Mouse (Mus musculus) kidney, embryonic 16.5 days (tissue): ENCODE measurements around the gene Fgfrl1. TPM values are rescaled to one million over a fixed set of nuclear protein-coding genes. Genes with fewer than 3 reads are reported as not detected.

Source experiments
- ATAC-seq: fragments of 200-750 bp; cut with Nextera tagmentation; 2 replicates; pipeline ENCODE4 v1.8.0; 2017; ENCODE audit warnings: moderate TSS enrichment; ENCODE audit not compliant: low FRiP score, low TSS enrichment
- H3K27ac ChIP-seq: fragments of 300-500 bp; sonication (generic); 2 replicates; pipeline ENCODE4 v1.5.1; 2014; ENCODE audit warnings: low read length
- H3K27me3 ChIP-seq: fragments of 300-500 bp; sonication (generic); 2 replicates; pipeline ENCODE4 v1.6.1; 2014; ENCODE audit warnings: low read length, control low read depth, mixed read lengths; ENCODE audit not compliant: insufficient read depth
- H3K36me3 ChIP-seq: fragments of 300-500 bp; sonication (generic); 2 replicates; pipeline ENCODE4 v1.6.1; 2014; ENCODE audit warnings: low read length, control low read depth, mixed read lengths; ENCODE audit not compliant: insufficient read depth
- H3K4me1 ChIP-seq: fragments of 300-500 bp; sonication (generic); 2 replicates; pipeline ENCODE4 v1.6.1; 2014; ENCODE audit warnings: low read length, control low read depth, mixed read lengths; ENCODE audit not compliant: insufficient read depth
- H3K4me2 ChIP-seq: fragments of 300-500 bp; sonication (generic); replicated peaks from 2 replicates; pipeline ENCODE4 v1.6.1; 2014; ENCODE audit warnings: low read depth, low read length
- H3K4me3 ChIP-seq: fragments of 300-500 bp; sonication (generic); 2 replicates; pipeline ENCODE4 v1.5.1; 2014; ENCODE audit warnings: mild to moderate bottlenecking, low read length
- H3K9ac ChIP-seq: fragments of 300-500 bp; sonication (generic); replicated peaks from 2 replicates; pipeline ENCODE4 v1.6.1; 2014; ENCODE audit warnings: low read length
- H3K9me3 ChIP-seq: fragments of 300-500 bp; sonication (generic); 2 replicates; pipeline ENCODE4 v1.6.1; 2016; ENCODE audit warnings: low read length, control low read depth
- WGBS: fragments of 180-500 bp; shearing (Covaris S2); extraction: QIAGEN DNeasy Blood & Tissue Kit; methylation state at CpG from one replicate; pipeline ENCODE4 v1.1.7; 2014; 5-methylcytosine and 5-hydroxymethylcytosine counted together
- polyA plus RNA-seq: library from polyadenylated mRNA; unstranded; fragments of >200 nt; fragmentation: Nextera tagmentation; extraction: Ambion mirVana; gene quantifications from 2 replicates; pipeline ENCODE4 v1.2.1, GENCODE M21; 2015

Gene Fgfrl1
- polyA plus RNA-seq = 11.5 and 13.8 TPM in 2 replicates

DNA sequence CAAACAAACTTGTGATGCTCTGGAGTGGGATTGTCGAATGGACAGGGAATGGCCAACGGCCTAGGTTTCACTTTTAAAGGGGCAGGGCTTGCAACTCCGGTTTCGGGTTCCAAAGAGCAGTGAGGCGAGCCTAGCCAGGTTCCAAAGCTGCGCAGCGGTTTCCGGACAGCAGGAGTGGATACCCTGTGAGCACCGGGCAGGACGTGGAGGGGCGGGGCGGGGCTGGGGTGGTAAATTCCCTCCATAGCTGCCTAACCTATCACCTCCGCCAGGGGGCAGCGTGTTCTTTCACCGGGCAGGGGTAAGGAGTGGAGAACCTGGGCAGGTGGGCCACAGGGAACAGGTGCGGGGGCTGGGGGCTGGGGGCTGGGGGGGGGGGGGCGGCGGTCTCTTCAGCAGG lies at the start of gene Fgfrl1:
Gene Fgfrl1 (plus strand): TSS at position 112 of the 400 bp plus-strand sequence.
- Histone ChIP-seq H3K36me3 (0 out of 2 replicates have a peak, but pooled peaks cover 3% of the 10 kb centered on the region), H3K4me1 (peaks cover 43% of the 10 kb centered on the region), H3K9me3 (no peaks in the 10 kb centered on the region), H3K27me3 (no peaks in the 10 kb centered on the region), H3K27ac (no peak within 1 kb of the TSS), H3K9ac (peak within 1 kb of the TSS; percentile 22), H3K4me2 (peak within 1 kb of the TSS; percentile 81), H3K4me3 (peak within 1 kb of the TSS; percentile 88)
- ATAC-seq = peak; percentile 36
- WGBS = 1% methylated on average over 18 of the region's 18 CpGs

DNA sequence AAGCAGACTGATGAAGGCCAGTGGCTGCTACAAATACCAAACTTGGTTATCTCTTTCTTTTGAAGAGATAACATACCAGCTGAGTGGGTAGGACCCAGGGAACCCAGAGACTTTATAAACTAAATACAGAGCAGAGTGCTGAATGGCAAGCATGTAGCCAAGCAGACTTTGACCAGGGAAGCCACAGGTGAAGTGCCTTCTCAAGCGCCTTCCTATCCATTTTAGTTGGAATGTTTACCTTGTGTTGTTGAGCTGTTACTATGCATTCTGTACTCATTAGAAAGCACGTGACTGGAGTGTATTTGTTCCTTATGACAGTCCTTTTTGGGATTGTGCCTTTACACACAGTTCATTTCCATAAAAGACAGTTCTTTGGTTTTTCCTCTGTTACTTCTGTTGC lies 48.5 kb upstream of the Fgfrl1 start:
- peaks cover 33% of the 10 kb centered on the region for H3K36me3 ChIP-seq
- no peak overlapping the region for H3K4me3 ChIP-seq
- ATAC-seq = no peak
- no peak overlapping the region for H3K27ac ChIP-seq
- no peak overlapping the region for H3K9ac ChIP-seq
- no peaks in the 10 kb centered on the region for H3K4me1 ChIP-seq
- H3K4me2 ChIP-seq = no peak overlapping the region
- H3K9me3 ChIP-seq = no peaks in the 10 kb centered on the region
- 93% methylated on average over 2 of the region's 2 CpGs for WGBS
- H3K27me3 ChIP-seq = no peaks in the 10 kb centered on the region

DNA sequence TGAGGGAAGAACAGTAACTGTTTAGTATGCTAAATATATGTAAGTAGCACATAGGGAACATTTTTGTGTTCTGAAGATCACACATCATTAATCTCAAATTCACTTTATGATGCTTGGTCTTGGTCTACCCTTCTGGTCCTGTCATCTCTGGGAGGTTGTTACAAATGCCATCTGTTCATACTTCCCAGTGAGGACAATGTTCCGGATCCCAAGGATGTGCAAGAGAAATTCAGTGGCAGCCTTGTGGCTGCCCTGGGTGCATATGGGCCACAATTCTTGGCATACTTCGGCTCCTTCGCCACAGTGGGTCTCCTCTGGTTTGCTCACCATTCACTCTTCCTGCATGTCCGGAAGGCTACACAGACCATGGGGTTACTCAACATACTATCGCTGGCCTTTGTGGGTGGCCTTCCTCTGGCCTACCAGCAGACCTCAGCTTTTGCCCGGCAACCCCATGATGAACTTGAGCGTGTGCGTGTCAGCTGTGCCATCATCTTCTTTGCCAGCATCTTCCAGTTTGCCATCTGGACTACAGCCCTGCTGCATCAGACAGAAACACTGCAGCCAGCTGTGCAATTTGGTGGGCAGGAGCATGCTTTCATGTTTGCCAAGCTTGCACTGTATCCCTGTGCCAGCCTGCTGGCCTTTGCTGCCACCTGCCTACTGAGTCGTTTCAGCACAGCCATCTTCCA lies 46.4 kb upstream of the Fgfrl1 start:
- Histone ChIP-seq H3K4me1 (no peaks in the 10 kb centered on the region), H3K4me3 (no peak overlapping the region), H3K9ac (no peak overlapping the region), H3K9me3 (no peaks in the 10 kb centered on the region), H3K36me3 (peaks cover 37% of the 10 kb centered on the region), H3K27me3 (no peaks in the 10 kb centered on the region), H3K4me2 (no peak overlapping the region), H3K27ac (no peak overlapping the region)
- ATAC-seq = no peak
- 94% methylated on average over 9 of the region's 9 CpGs for WGBS

DNA sequence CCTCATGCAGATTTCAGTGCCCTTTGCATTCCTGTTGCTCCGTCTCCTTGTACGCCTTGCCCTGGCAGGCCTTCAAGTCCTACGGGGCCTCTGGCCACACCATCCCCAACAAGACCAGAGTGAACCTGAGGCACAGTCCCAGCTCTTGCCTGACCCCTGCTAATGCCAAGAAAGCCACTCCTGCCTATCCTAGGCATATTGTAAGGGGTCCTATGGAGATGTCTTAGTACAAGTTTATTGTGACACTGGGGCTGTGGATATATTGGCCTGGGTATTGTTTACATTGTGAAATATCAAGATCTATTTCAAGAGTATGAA lies 45.9 kb upstream of the Fgfrl1 start:
- Histone ChIP-seq H3K4me1 (no peaks in the 10 kb centered on the region), H3K27me3 (no peaks in the 10 kb centered on the region), H3K9ac (no peak overlapping the region), H3K4me3 (no peak overlapping the region), H3K36me3 (peaks cover 37% of the 10 kb centered on the region), H3K4me2 (no peak overlapping the region), H3K27ac (no peak overlapping the region), H3K9me3 (no peaks in the 10 kb centered on the region)
- WGBS = 83% methylated on average over 3 of the region's 3 CpGs
- ATAC-seq = no peak

DNA sequence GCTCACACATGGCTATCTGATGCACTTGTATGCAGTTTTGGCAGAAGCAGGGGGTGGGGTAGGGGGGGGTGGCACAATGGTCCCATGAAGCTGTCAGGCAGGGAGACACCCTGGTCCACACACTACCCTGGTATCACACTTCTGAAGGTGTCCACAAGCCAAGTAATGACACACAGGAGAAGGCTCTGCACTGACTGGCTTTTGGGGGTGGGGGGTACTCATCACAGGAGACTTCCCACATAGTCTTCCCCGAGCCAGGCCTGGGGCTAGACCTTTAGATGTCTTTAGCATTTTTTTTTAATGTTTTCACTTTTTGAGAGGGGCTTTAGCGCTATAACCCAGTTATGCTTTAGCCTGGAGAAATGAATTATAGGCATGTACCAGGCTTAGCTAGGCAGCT lies 44.9 kb upstream of the Fgfrl1 start:
- Histone ChIP-seq H3K27ac (no peak overlapping the region), H3K4me3 (no peak overlapping the region), H3K9ac (no peak overlapping the region), H3K4me1 (no peaks in the 10 kb centered on the region), H3K4me2 (no peak overlapping the region), H3K9me3 (no peaks in the 10 kb centered on the region), H3K27me3 (no peaks in the 10 kb centered on the region), H3K36me3 (peaks cover 37% of the 10 kb centered on the region)
- 79% methylated on average over 2 of the region's 2 CpGs for WGBS
- no peak for ATAC-seq

DNA sequence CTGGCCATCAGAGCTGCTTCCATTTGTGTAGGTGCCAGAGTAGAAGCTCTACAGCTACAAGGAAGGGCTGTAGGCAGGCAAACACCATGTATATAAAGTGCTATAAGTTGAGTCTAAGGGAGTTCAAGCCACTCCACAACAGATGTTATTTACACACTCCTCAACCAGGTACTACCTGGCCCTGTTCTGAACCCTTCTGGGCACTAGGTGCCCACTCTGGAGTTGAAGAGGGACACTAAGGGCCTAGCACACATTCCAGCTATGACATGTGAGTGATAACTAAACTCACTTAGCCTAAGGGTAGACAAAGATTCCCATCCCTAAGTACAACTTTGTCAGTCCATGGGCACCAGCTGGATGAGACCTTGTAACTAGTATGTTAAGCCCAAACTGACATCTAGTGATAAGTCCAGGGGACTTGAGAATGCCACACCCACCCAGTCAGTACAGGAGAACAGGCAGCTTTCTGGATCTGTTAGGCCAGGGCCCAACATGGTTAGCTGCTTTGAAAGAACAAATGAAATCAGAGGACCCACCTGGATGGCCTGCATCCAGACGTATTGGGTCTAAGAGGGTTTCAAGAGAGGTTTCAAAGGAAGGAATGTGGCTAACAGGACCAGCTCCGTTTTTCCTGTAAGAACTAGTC lies 44.2 kb upstream of the Fgfrl1 start:
- no peaks in the 10 kb centered on the region for H3K27me3 ChIP-seq
- H3K36me3 ChIP-seq = peaks cover 42% of the 10 kb centered on the region
- H3K9me3 ChIP-seq = no peaks in the 10 kb centered on the region
- no peak overlapping the region for H3K9ac ChIP-seq
- ATAC-seq = no peak
- H3K4me1 ChIP-seq = no peaks in the 10 kb centered on the region
- 95% methylated on average over 2 of the region's 2 CpGs for WGBS
- H3K4me3 ChIP-seq = no peak overlapping the region
- no peak overlapping the region for H3K27ac ChIP-seq
- no peak overlapping the region for H3K4me2 ChIP-seq

DNA sequence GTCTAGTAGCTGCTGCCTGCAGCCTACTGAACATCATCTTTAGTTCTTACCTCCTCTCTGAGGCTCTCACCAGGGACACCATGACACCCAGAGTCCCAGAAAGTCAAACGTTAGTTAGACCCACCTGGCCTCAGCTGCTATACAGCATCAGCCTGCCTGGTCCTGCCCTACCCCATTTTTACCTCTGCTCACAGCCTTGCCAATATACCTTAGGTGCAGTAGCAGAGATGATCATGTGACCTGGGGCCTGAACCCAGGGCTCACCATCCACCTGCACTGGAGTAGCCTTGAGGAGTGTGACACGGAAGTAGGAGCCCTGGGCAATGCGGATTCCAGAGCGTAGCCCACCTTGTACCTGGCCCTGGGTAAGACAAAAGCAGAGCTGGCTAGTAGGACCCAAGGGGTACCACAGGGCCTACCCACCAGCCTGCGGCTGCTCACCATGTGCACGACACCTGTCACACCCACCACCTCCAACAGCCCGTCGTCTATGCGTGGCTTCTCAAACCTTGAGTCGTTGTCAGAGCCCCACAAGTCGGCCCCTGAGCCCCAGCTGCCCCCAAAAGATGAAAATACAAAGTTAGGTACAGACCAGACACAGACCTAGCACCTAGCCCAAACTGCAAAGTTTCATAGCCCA lies 43.1 kb upstream of the Fgfrl1 start:
- peaks cover 51% of the 10 kb centered on the region for H3K36me3 ChIP-seq
- WGBS = 90% methylated on average over 11 of the region's 11 CpGs

DNA sequence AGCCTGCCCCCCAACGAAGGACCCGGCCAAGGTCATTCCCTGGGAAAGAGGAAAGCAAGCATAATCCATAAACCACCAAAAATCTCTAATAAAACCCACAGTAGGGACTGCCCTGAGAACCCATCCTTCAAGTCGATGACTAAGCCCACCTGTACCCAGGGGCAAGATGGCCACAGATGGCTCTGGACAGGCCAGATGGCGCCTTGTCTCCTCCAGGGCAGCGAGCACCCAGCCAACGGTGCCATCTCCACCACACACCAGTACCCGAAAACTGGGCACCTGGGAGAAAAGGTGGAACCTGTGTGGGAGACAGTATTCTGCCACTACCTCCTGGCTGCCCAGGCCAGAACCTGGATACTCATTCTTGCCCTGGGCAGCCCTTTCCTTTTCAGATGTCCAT lies 41.8 kb upstream of the Fgfrl1 start:
- no peak overlapping the region for H3K4me3 ChIP-seq
- H3K4me2 ChIP-seq = no peak overlapping the region
- no peak overlapping the region for H3K9ac ChIP-seq
- 87% methylated on average over 7 of the region's 7 CpGs for WGBS
- no peaks in the 10 kb centered on the region for H3K9me3 ChIP-seq
- H3K4me1 ChIP-seq = no peaks in the 10 kb centered on the region
- no peak overlapping the region for H3K27ac ChIP-seq
- H3K27me3 ChIP-seq = no peaks in the 10 kb centered on the region
- peaks cover 55% of the 10 kb centered on the region for H3K36me3 ChIP-seq
- ATAC-seq = no peak

More for the DNA sequence above, 43.1 kb upstream of the Fgfrl1 start:
- Histone ChIP-seq H3K27ac (no peak overlapping the region), H3K4me1 (no peaks in the 10 kb centered on the region), H3K4me2 (no peak overlapping the region), H3K27me3 (no peaks in the 10 kb centered on the region), H3K4me3 (no peak overlapping the region), H3K9ac (no peak overlapping the region), H3K9me3 (no peaks in the 10 kb centered on the region)
- ATAC-seq = no peak

DNA sequence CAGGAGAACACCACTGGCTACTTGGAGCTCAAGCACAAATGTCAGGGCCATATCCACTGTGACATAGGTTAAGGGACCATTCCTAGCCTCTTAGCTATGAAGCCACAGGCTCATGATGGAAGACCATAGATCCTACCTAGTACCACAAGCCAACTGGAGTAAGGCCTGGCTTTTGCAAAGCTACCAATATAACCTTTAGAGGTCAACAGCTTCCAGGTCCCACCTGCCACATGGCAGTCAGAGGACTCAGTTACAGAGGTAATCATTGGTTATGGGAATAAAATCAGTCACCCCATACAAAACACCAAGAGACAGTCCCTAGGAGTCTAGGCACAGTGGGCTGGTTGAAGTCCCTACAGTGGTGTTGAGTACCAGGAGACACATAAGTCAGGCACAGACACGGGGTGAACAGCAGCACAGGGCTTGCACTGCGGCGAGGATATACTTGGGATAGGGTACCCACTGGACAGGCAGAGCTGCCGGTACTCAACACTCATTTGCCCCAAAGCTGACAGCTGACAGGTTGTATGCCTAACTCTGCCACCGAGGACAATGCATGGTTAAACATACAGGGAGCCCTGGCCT lies 41.0 kb upstream of the Fgfrl1 start:
- no peaks in the 10 kb centered on the region for H3K27me3 ChIP-seq
- ATAC-seq = no peak

DNA sequence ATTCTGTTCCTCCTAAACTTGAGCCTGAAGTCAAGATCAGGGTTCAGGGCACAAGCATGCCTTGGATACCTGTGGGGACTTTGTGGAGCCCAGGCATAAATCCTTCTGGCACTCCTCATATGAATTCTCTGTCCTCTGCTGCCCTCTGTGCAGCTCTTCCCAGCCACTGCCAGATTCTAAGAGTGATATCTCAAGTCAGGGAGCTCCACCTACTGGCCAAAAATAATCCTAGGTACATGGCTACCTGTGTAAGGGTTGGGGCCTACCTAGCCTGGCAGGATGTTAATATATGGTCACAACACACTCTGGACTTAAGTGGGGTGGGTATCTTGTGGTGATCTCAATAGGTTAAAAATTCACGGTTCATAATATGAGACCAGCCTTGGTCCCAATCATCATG lies 40.4 kb upstream of the Fgfrl1 start:
- no peak overlapping the region for H3K27ac ChIP-seq
- no peaks in the 10 kb centered on the region for H3K9me3 ChIP-seq
- H3K4me1 ChIP-seq = no peaks in the 10 kb centered on the region
- no peak overlapping the region for H3K4me3 ChIP-seq
- H3K9ac ChIP-seq = no peak overlapping the region
- H3K4me2 ChIP-seq = no peak overlapping the region
- 62% methylated on average over 1 of the region's 1 CpGs for WGBS
- H3K36me3 ChIP-seq = peaks cover 47% of the 10 kb centered on the region
- ATAC-seq = peak; percentile 66; the same call in 1 of the 2 replicates
- no peaks in the 10 kb centered on the region for H3K27me3 ChIP-seq

More for the DNA sequence above, 41.0 kb upstream of the Fgfrl1 start:
- H3K9ac ChIP-seq = no peak overlapping the region
- no peaks in the 10 kb centered on the region for H3K9me3 ChIP-seq
- H3K4me2 ChIP-seq = no peak overlapping the region
- 86% methylated on average over 5 of the region's 5 CpGs for WGBS
- H3K27ac ChIP-seq = no peak overlapping the region
- no peak overlapping the region for H3K4me3 ChIP-seq
- H3K36me3 ChIP-seq = peaks cover 50% of the 10 kb centered on the region
- no peaks in the 10 kb centered on the region for H3K4me1 ChIP-seq
